Mouse (Mus musculus) forebrain, embryonic 11.5 days (tissue): ENCODE results near the gene Gm42957. TPM values are rescaled to one million over a fixed set of nuclear protein-coding genes. Genes with fewer than 3 reads are reported as not detected.
"Not testable (repeated sequence)": the region's sequence is repeated elsewhere in the genome, so short reads cannot be mapped to it uniquely, and the experiment has no call there.

Experiments
- ATAC-seq: fragments of 200-750 bp; cut with Nextera tagmentation; replicated peaks from 2 replicates; pipeline ENCODE4 v1.8.0; 2017; ENCODE audit warnings: moderate TSS enrichment; ENCODE audit not compliant: low FRiP score
- DNase-seq: peaks from one replicate; pipeline ENCODE4 v3.0.0-alpha.2; 2017; ENCODE audit warnings: low spot score
- H3K27ac ChIP-seq: fragments of 300-500 bp; sonication (generic); 2 replicates; pipeline ENCODE4 v1.5.1; 2014; ENCODE audit warnings: low read depth, low read length
- H3K27me3 ChIP-seq: fragments of 300-500 bp; sonication (generic); 2 replicates; pipeline ENCODE4 v1.6.1; 2014; ENCODE audit warnings: mild to moderate bottlenecking, low read length, mixed read lengths; ENCODE audit not compliant: control insufficient read depth, insufficient read depth
- H3K36me3 ChIP-seq: fragments of 300-500 bp; sonication (generic); 2 replicates; pipeline ENCODE4 v1.6.1; 2014; ENCODE audit warnings: mild to moderate bottlenecking, low read length, moderate library complexity, mixed read lengths; ENCODE audit not compliant: control insufficient read depth, insufficient read depth
- H3K4me1 ChIP-seq: fragments of 300-500 bp; sonication (generic); replicated peaks from 2 replicates; pipeline ENCODE4 v1.6.1; 2014; ENCODE audit warnings: low read length, mixed read lengths; ENCODE audit not compliant: control insufficient read depth, insufficient read depth
- H3K4me2 ChIP-seq: fragments of 300-500 bp; sonication (generic); 2 replicates; pipeline ENCODE4 v1.6.1; 2014; ENCODE audit warnings: low read depth, mild to moderate bottlenecking, low read length, moderate library complexity, mixed read lengths; ENCODE audit not compliant: severe bottlenecking
- H3K4me3 ChIP-seq: fragments of 300-500 bp; sonication (generic); 2 replicates; pipeline ENCODE4 v1.5.1; 2014; ENCODE audit warnings: low read depth, low read length
- H3K9ac ChIP-seq: fragments of 300-500 bp; sonication (generic); 2 replicates; pipeline ENCODE4 v1.6.1; 2014; ENCODE audit warnings: low read length
- H3K9me3 ChIP-seq: fragments of 300-500 bp; sonication (generic); 2 replicates; pipeline ENCODE4 v1.6.1; 2016; ENCODE audit warnings: low read length, mixed read lengths; ENCODE audit not compliant: control insufficient read depth
- WGBS: fragments of 180-500 bp; shearing (Covaris S2); extraction: QIAGEN DNeasy Blood & Tissue Kit; methylation state at CpG from one replicate; pipeline ENCODE4 v1.1.7; 2014; 5-methylcytosine and 5-hydroxymethylcytosine counted together
- polyA plus RNA-seq: library from polyadenylated mRNA; unstranded; fragments of >200 nt; fragmentation: Nextera tagmentation; extraction: Ambion mirVana; gene quantifications from 2 replicates; pipeline ENCODE4 v1.2.1, GENCODE M21; 2014

Gm42957 gene
- polyA plus RNA-seq, 1 experiment from 2014 or later, result 0.09 TPM

DNA sequence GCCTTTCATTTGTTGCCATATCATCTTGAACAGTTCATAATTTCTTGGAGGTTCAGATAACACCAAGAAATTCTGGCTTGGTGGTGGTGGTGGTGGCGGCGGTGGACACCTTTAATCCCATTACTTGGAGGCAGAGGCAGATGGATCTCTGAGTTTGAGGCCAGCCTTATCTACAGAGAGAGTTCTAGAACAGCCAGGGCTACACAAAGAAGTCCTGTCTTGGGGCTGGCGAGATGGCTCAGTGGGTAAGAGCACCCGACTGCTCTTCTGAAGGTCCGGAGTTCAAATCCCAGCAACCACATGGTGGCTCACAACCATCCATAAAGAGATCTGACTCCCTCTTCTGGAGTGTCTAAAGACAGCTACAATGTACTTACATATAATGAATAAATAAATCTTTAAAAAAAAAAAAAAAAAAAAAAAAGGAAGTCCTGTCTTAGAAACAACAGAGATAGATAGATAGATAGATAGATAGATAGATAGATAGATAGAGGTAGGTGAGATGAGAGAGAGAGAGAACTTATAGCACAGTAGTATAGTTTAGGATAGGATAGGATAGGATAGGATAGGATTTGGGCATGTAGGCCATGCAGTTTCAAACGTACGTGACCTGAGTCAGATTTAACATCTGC lies 30.6 kb downstream of the Gm42957 start:
- not testable (repeated sequence) for DNase-seq, H3K4me1 ChIP-seq, H3K27ac ChIP-seq, H3K4me3 ChIP-seq, H3K36me3 ChIP-seq, H3K27me3 ChIP-seq, H3K9ac ChIP-seq, H3K4me2 ChIP-seq, ATAC-seq, H3K9me3 ChIP-seq
- WGBS, result 87% methylated on average over 7 of the region's 7 CpGs

DNA sequence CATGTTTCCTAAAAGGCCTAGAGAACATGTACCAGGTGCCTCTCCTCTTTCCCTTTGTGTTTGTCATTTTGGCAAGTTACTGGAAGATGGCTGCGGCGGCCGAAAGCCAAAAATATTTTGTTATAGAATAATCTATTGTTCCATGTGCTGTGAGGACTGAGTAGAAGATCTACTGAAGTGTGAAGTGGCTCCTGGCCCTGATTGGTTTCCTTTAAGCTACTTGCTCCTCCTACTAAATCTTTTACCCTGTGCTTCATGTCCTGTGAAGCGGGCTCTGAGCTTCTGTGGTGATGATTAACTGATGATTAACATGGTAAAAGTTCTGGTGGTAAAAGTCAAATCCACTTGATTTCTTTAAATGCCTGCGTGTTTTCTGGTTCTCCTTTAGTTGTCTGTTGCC lies 31.6 kb downstream of the Gm42957 start:
- WGBS, result 95% methylated on average over 5 of the region's 5 CpGs

DNA sequence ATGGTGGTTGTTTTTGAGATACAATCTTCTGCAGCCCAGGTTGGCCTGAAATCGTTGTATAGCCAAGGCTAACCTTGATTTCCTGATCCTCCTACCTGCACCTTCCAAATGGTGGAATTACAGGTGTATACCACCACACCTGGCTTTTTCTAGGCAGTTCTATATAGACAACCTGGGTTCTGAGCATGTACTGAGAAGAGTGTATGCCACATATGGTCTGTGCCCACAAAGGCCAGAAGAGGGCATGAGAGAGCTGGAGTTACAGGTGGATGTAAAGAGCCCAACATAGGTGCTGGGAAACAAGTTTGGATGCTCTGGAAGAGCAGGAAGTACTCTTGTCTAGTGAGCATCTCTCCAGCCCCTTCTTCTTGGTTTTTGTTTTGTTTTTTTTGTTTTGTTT lies 32.0 kb downstream of the Gm42957 start:
- H3K4me3 ChIP-seq, result no peak overlapping the region
- H3K36me3 ChIP-seq, result no peaks in the 10 kb centered on the region
- H3K4me1 ChIP-seq, result peaks cover 4% of the 10 kb centered on the region; the same call in 1 of the 2 replicates
- no peak overlapping the region for H3K27ac ChIP-seq
- no peak overlapping the region for H3K4me2 ChIP-seq
- no peak for ATAC-seq
- WGBS, result 47% methylated on average over 1 of the region's 1 CpGs
- no peak overlapping the region for H3K9ac ChIP-seq
- no peak for DNase-seq
- H3K27me3 ChIP-seq, result peaks cover 5% of the 10 kb centered on the region; the same call in 1 of the 2 replicates
- no peaks in the 10 kb centered on the region for H3K9me3 ChIP-seq

More for the DNA sequence above, 31.6 kb downstream of the Gm42957 start:
- peaks cover 4% of the 10 kb centered on the region; the same call in 1 of the 2 replicates for H3K4me1 ChIP-seq
- H3K9me3 ChIP-seq, result no peaks in the 10 kb centered on the region
- no peak overlapping the region for H3K27ac ChIP-seq
- no peak overlapping the region for H3K9ac ChIP-seq
- H3K36me3 ChIP-seq, result no peaks in the 10 kb centered on the region
- DNase-seq (no peak), ATAC-seq (no peak)
- peaks cover 5% of the 10 kb centered on the region; the same call in 1 of the 2 replicates for H3K27me3 ChIP-seq
- no peak overlapping the region for H3K4me2 ChIP-seq
- no peak overlapping the region for H3K4me3 ChIP-seq

DNA sequence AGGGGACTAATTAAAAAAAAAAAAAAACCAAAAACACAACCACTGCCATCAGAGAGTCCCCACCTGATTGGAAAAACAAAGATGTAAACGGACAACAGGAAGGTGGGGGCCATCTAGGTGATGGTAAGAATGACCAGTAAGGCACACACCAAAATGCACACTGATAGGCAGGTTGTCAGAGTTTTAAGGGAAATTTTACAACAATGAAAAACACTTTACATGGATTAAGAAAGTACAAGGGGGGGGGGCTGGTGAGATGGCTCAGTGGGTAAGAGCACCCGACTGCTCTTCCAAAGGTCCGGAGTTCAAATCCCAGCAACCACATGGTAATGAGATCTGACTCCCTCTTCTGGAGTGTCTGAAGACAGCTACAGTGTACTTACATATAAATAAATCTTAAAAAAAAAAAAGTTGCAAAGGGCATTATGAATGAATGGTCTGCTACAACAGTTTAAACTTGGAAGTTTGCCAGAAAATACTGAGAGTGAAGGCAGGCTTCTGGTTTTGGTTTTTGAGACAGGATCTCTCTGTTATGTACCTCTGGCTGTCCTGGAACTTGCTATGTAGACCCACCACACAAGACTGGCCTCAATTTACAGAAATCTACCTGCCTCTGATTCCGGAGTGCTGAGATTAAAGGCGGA lies 33.3 kb downstream of the Gm42957 start:
- Histone ChIP-seq H3K4me2 (no peak overlapping the region), H3K27ac (no peak overlapping the region), H3K36me3 (no peaks in the 10 kb centered on the region), H3K4me1 (peaks cover 4% of the 10 kb centered on the region; the same call in 1 of the 2 replicates), H3K27me3 (peaks cover 5% of the 10 kb centered on the region; the same call in 1 of the 2 replicates), H3K4me3 (no peak overlapping the region), H3K9ac (no peak overlapping the region), H3K9me3 (no peaks in the 10 kb centered on the region)
- 92% methylated on average over 5 of the region's 5 CpGs for WGBS
- ATAC-seq (no peak), DNase-seq (no peak)

DNA sequence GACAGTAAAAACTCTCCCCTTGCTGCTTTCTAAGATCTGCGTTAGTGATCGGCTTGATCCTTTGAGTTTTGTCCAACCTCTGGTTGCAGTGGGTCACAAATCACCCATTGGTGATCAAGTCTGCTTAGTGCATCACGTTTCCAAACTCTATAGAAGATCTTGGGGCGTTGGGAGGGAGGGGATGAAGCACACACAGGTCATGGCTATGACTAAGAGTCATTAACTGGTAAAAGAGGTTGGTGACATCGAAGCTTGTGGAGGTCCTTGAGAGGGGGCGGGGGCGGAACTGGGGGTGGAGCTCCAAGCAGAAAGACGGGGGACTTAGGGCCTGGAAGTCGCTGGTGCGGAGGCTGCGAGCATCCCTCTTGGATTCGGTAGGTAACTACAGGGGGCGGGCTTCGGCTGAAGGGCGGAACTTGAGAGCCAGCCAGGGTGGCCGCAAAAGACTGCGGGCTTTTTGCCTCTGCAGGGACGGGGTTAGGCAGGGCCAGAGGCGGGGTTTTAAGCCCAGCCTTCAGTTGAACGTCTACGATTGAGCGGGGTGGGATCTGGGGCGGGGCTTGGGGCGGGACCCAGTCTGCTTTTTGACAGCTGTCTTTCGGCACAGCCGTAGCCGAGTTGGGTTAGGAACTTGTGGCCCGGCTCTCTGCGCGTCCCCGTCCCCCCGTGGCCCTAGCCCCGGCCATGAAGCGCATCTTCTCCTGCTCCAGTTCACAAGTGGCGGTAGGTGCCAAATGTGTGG lies 34.6 kb downstream of the Gm42957 start, which contains the start of gene Ankrd35:
Ankrd35 (plus strand) TSS at position 405 of the 742 bp plus-strand sequence.
- peak within 1 kb of the TSS; percentile 23 for H3K9ac ChIP-seq
- H3K9me3 ChIP-seq, result no peaks in the 10 kb centered on the region
- no peak within 1 kb of the TSS for H3K27ac ChIP-seq
- ATAC-seq, result peak; percentile 94
- peaks cover 4% of the 10 kb centered on the region; the same call in 1 of the 2 replicates for H3K4me1 ChIP-seq
- WGBS, result 5% methylated on average over 35 of the region's 35 CpGs
- H3K4me2 ChIP-seq, result peak within 1 kb of the TSS; percentile 68
- H3K36me3 ChIP-seq, result no peaks in the 10 kb centered on the region
- DNase-seq, result peak; percentile 91
- peak within 1 kb of the TSS; percentile 32 for H3K4me3 ChIP-seq
- H3K27me3 ChIP-seq, result peaks cover 5% of the 10 kb centered on the region; the same call in 1 of the 2 replicates

DNA sequence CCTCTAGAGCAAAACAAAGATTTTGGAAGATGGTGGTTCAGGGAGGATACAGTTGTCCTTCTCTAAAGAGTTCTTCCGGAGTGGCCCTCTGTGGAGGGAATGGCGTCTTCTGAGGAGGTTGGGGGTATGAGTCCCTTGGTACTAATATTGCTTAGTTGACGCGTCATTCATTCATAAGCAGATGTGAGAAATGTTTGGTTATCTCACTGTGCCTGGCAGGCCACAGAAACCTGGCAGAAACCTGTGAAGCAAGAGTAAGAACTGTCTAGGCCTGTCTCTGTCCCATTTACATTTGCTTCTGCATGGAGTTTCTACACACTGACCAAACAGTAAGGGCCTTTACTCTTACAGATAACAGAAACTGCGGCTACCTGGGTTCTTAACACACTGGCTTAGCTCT lies 36.2 kb downstream of the Gm42957 start:
- DNase-seq (no peak), ATAC-seq (no peak)
- 85% methylated on average over 5 of the region's 5 CpGs for WGBS

DNA sequence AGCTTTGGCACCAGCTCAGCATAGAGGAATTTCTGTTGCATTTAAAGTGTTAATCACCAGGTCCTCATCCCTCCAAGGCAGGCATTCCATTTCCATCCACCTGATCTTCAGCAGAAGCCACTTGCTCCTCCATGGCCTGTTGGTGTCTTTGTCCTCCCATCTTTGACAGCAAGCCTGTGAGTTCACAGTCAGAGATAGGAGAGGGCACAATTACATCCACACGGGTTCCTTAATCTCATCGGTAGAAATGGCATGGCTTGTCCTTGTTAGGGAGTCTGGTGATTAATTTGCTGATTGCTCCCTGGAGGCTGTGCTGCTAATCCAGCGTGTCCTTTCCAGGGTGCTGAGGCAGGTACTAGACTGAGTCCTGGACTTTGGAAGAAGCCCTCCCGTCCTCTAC lies 38.2 kb downstream of the Gm42957 start:
- no peak overlapping the region for H3K27ac ChIP-seq

More for the DNA sequence above, 36.2 kb downstream of the Gm42957 start:
- Histone ChIP-seq H3K9ac (no peak overlapping the region), H3K4me3 (no peak overlapping the region), H3K4me1 (peaks cover 4% of the 10 kb centered on the region; the same call in 1 of the 2 replicates), H3K9me3 (no peaks in the 10 kb centered on the region), H3K27ac (no peak overlapping the region), H3K27me3 (peaks cover 5% of the 10 kb centered on the region; the same call in 1 of the 2 replicates), H3K36me3 (no peaks in the 10 kb centered on the region), H3K4me2 (no peak overlapping the region)

DNA sequence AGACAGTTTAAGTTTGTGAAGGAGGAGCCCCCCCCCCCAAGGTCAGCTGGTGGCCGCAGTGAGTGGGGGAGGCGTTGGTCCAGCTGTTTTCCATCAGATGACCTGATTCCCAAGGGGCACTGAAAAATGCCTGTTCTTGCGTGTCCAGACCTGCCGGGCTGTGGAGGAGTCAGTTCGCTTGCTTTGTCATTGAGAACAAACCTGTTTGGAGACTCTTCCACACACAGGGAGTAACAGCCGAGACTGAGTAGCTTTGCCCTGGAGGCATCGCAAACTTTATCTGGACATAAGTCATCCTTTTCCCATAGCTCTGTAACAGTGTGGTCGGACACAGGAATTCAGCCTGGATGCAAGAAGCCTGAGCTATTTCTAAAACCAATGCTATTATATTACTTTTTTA lies 39.2 kb downstream of the Gm42957 start:
- Histone ChIP-seq H3K4me3 (no peak overlapping the region), H3K27ac (no peak overlapping the region), H3K4me1 (peaks cover 4% of the 10 kb centered on the region; the same call in 1 of the 2 replicates), H3K9me3 (no peaks in the 10 kb centered on the region), H3K27me3 (peaks cover 5% of the 10 kb centered on the region; the same call in 1 of the 2 replicates), H3K9ac (no peak overlapping the region), H3K4me2 (no peak overlapping the region), H3K36me3 (no peaks in the 10 kb centered on the region)
- DNase-seq (no peak), ATAC-seq (no peak)
- 71% methylated on average over 8 of the region's 8 CpGs for WGBS

More for the DNA sequence above, 38.2 kb downstream of the Gm42957 start:
- no peaks in the 10 kb centered on the region for H3K36me3 ChIP-seq
- peaks cover 4% of the 10 kb centered on the region; the same call in 1 of the 2 replicates for H3K4me1 ChIP-seq
- no peak for ATAC-seq
- H3K9me3 ChIP-seq, result no peaks in the 10 kb centered on the region
- H3K4me3 ChIP-seq, result no peak overlapping the region
- WGBS, result 65% methylated on average over 4 of the region's 4 CpGs
- peaks cover 5% of the 10 kb centered on the region; the same call in 1 of the 2 replicates for H3K27me3 ChIP-seq
- no peak for DNase-seq
- H3K4me2 ChIP-seq, result no peak overlapping the region
- H3K9ac ChIP-seq, result no peak overlapping the region
